Mouse (Mus musculus) liver, embryonic 13.5 days (tissue): ENCODE measurements at regions not wholly inside any gene's neighbourhood (a gene's known extent, or its start where the extent isn't known, plus 50 kb on each side); places are given as distances from the start of the nearest gene placed in this dataset.

ENCODE experiments used
- ATAC-seq: fragments of 200-750 bp; cut with Nextera tagmentation; 2 replicates; pipeline ENCODE4 v1.8.0; 2017; ENCODE audit warnings: low read depth, mild to moderate bottlenecking, moderate number of reproducible peaks, moderate library complexity
- DNase-seq: peaks from one replicate; pipeline ENCODE4 v3.0.0; 2022
- H3K27ac ChIP-seq: fragments of 300-500 bp; sonication (generic); 2 replicates; pipeline ENCODE4 v1.5.1; 2015; ENCODE audit warnings: moderate library complexity, mild to moderate bottlenecking, inconsistent platforms
- H3K27me3 ChIP-seq: fragments of 300-500 bp; sonication (generic); 2 replicates; pipeline ENCODE4 v1.6.1; 2015; ENCODE audit warnings: mild to moderate bottlenecking, inconsistent platforms
- H3K36me3 ChIP-seq: fragments of 300-500 bp; sonication (generic); 2 replicates; pipeline ENCODE4 v1.6.1; 2015; ENCODE audit warnings: mild to moderate bottlenecking, inconsistent platforms
- H3K4me1 ChIP-seq: fragments of 300-500 bp; sonication (generic); replicated peaks from 2 replicates; pipeline ENCODE4 v1.6.1; 2015; ENCODE audit warnings: inconsistent platforms
- H3K4me2 ChIP-seq: fragments of 300-500 bp; sonication (generic); 2 replicates; pipeline ENCODE4 v1.6.1; 2015; ENCODE audit warnings: inconsistent platforms, mild to moderate bottlenecking, moderate library complexity
- H3K4me3 ChIP-seq: fragments of 300-500 bp; sonication (generic); replicated peaks from 2 replicates; pipeline ENCODE4 v1.5.1; 2015; ENCODE audit warnings: mild to moderate bottlenecking, inconsistent platforms
- H3K9ac ChIP-seq: fragments of 300-500 bp; sonication (generic); 2 replicates; pipeline ENCODE4 v1.6.1; 2015; ENCODE audit warnings: mild to moderate bottlenecking, inconsistent platforms
- H3K9me3 ChIP-seq: fragments of 300-500 bp; sonication (generic); replicated peaks from 2 replicates; pipeline ENCODE4 v1.6.1; 2016; ENCODE audit warnings: inconsistent platforms
- WGBS: fragments of 180-500 bp; shearing (Covaris S2); methylation state at CpG from one replicate; pipeline ENCODE4 v1.1.7; 2015; ENCODE audit not compliant: insufficient replicate concordance; 5-methylcytosine and 5-hydroxymethylcytosine counted together

- WGBS, result 71% methylated on average over 7 of the region's 7 CpGs
- Histone ChIP-seq H3K27ac (no peak overlapping the region), H3K36me3 (no peaks in the 10 kb centered on the region), H3K4me1 (no peaks in the 10 kb centered on the region), H3K9ac (no peak overlapping the region), H3K9me3 (no peaks in the 10 kb centered on the region), H3K4me2 (no peak overlapping the region), H3K27me3 (no peaks in the 10 kb centered on the region), H3K4me3 (no peak overlapping the region)
- DNase-seq, result no peak
- no peak for ATAC-seq
Measured at GRCm38 (mm10) chr5:102290866-102291265, 190.3 kb upstream of the Arhgap24 start.

DNA sequence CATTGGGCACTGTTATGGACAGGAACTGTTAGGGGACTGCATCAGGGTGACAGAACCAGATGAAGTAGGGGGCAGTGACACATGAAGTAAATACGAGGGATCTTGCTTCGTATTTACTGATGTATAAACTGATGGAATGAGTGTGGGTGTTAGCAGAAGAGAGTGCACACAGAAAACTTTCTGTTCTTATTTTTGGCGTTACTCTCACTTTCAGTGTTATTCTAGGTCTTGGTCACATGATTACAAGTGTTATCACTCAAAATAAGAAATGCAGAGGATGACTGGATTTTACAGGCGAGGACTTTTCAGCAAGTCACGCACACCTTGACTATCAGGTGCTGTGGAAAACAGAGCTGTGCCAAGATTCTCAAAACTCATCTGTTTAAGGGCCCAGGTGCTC, 185.6 kb upstream of the Arhgap24 start:
- DNase-seq (no peak), ATAC-seq (no peak)
- no peak overlapping the region for H3K4me2 ChIP-seq
- H3K4me1 ChIP-seq, result no peaks in the 10 kb centered on the region
- no peak overlapping the region for H3K4me3 ChIP-seq
- H3K27me3 ChIP-seq, result no peaks in the 10 kb centered on the region
- WGBS, result 70% methylated on average over 5 of the region's 5 CpGs
- no peak overlapping the region for H3K9ac ChIP-seq
- H3K9me3 ChIP-seq, result no peaks in the 10 kb centered on the region
- no peak overlapping the region for H3K27ac ChIP-seq
- H3K36me3 ChIP-seq, result no peaks in the 10 kb centered on the region

DNA sequence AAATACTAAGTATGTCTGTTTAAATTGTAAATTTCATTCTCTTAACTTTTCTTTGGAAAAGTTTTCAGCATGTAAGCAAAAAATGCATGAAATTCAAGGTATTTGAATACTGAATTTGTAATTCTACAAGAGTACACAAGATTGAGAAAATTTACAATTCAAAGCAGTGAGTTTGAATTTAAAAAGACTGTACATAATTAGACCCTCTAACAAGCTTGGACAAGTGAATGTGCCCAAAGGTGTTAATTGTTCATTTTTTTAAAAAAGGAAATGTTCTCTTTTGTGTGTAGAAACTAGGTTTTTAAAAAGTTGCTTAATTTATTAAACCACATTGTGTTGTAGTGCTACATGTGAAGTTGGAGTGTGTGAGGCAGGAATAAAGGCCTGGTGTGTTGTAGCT, 174.9 kb upstream of the Arhgap24 start:
- Histone ChIP-seq H3K27me3 (no peaks in the 10 kb centered on the region), H3K4me3 (no peak overlapping the region), H3K4me2 (no peak overlapping the region), H3K27ac (no peak overlapping the region), H3K36me3 (no peaks in the 10 kb centered on the region), H3K4me1 (no peaks in the 10 kb centered on the region), H3K9ac (no peak overlapping the region), H3K9me3 (no peaks in the 10 kb centered on the region)
- no peak for ATAC-seq
- no peak for DNase-seq

- Histone ChIP-seq H3K4me2 (no peak overlapping the region), H3K4me1 (no peaks in the 10 kb centered on the region), H3K9ac (no peak overlapping the region), H3K36me3 (no peaks in the 10 kb centered on the region), H3K27ac (no peak overlapping the region), H3K9me3 (no peaks in the 10 kb centered on the region), H3K27me3 (no peaks in the 10 kb centered on the region), H3K4me3 (no peak overlapping the region)
- DNase-seq, result no peak
- 54% methylated on average over 3 of the region's 3 CpGs for WGBS
- ATAC-seq, result no peak
Measured at GRCm38 (mm10) chr5:102306718-102307117, 174.5 kb upstream of the Arhgap24 start.

DNA sequence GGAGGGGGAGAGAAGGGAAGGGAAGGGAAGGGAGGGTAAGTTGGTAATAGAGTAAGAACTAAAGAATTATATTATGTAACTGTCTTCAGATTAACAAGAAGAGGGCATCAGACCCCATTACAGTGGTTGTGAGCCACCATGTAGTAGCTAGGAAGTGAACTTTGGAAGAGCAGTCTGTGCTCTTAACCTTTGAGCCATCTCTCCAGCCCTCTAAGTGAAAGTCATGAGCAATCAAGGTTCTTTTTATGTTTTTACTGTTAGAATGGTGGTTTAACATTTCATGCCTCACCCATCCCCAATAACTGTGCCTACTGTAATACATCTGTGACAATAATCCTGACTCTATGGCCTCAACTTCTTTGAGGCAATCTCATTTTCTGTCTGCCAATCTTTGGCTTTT, 169.6 kb upstream of the Arhgap24 start:
- no peaks in the 10 kb centered on the region for H3K27me3 ChIP-seq
- ATAC-seq (no peak), DNase-seq (no peak)
- no peak overlapping the region for H3K4me2 ChIP-seq
- no peaks in the 10 kb centered on the region for H3K36me3 ChIP-seq
- no peaks in the 10 kb centered on the region for H3K9me3 ChIP-seq
- no peak overlapping the region for H3K9ac ChIP-seq
- no peak overlapping the region for H3K27ac ChIP-seq
- no peak overlapping the region for H3K4me3 ChIP-seq
- no peaks in the 10 kb centered on the region for H3K4me1 ChIP-seq

- H3K9me3 ChIP-seq, result no peaks in the 10 kb centered on the region
- WGBS, result 51% methylated on average over 2 of the region's 2 CpGs
- H3K27ac ChIP-seq, result no peak overlapping the region
- no peak overlapping the region for H3K4me2 ChIP-seq
- ATAC-seq (no peak), DNase-seq (no peak)
- H3K27me3 ChIP-seq, result no peaks in the 10 kb centered on the region
- H3K4me3 ChIP-seq, result no peak overlapping the region
- no peaks in the 10 kb centered on the region for H3K4me1 ChIP-seq
- H3K9ac ChIP-seq, result no peak overlapping the region
- H3K36me3 ChIP-seq, result no peaks in the 10 kb centered on the region
Measured at GRCm38 (mm10) chr5:102328197-102328784, 152.9 kb upstream of the Arhgap24 start.

DNA sequence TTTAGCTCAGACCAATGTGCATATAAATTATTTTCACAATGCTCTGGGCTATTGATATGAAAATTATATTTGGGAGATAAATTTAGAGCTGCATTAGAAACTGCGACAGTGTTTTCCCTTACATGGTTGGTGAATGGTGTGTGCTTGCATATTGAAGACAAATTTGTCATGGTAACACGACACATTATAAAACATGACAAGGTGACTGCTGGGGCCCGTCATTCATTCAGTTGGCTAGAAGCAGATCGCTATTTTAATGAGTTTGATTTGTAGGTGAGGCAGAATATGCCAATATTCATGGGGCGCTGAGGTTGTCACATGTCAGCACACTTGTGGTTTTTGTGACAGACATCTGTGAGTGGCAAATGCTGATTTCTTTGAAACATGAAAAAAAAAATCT, 147.3 kb upstream of the Arhgap24 start:
- no peak overlapping the region for H3K4me3 ChIP-seq
- H3K9ac ChIP-seq, result no peak overlapping the region
- H3K4me2 ChIP-seq, result no peak overlapping the region
- 66% methylated on average over 5 of the region's 5 CpGs for WGBS
- no peak for ATAC-seq
- no peaks in the 10 kb centered on the region for H3K27me3 ChIP-seq
- no peaks in the 10 kb centered on the region for H3K9me3 ChIP-seq
- H3K36me3 ChIP-seq, result no peaks in the 10 kb centered on the region
- no peaks in the 10 kb centered on the region for H3K4me1 ChIP-seq
- no peak for DNase-seq
- no peak overlapping the region for H3K27ac ChIP-seq

DNA sequence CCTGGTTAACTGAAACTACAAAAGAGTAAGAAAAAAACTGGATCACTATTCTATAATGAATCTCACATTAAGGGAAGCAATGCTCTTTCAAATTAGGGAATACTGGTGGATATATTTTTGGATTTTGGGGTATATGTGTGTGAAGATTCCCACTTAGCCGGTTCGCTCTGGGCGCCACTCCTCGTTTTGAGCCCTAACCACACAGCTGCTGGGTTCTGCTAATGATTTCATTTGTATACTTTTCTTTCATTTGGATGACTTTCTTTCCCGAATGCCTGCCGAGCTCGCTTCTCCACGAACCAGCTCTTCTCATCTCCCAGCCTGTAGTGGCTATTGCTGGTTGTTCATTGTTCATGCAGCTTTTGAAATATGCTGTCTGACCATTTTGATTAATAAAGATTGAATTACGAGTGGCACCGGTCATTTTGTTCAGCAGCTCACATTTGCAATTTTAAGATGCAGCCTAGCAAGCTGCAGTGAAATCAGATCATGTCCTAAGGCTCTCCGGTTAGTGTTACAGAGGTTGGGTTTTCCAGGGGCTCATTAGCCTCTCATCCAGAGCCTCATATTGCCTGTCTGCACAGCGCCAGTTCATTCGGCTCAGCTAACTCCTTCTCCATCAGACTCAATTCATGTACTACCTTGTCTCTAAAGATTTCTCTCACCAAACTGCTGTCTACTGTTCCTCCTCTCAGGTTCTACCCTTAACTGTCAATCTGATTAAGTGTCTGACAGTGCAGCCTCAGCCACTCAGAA, 146.6 kb upstream of the Arhgap24 start:
- Histone ChIP-seq H3K27ac (no peak overlapping the region), H3K4me2 (no peak overlapping the region), H3K9me3 (no peaks in the 10 kb centered on the region), H3K27me3 (no peaks in the 10 kb centered on the region), H3K36me3 (no peaks in the 10 kb centered on the region), H3K4me1 (no peaks in the 10 kb centered on the region), H3K9ac (no peak overlapping the region), H3K4me3 (no peak overlapping the region)
- no peak for ATAC-seq
- WGBS, result 70% methylated on average over 13 of the region's 13 CpGs
- DNase-seq, result no peak

GRCm38 (mm10) chr5:102366481-102366880, 114.7 kb upstream of the Arhgap24 start:
- Histone ChIP-seq H3K27me3 (no peaks in the 10 kb centered on the region), H3K9me3 (no peaks in the 10 kb centered on the region), H3K4me3 (no peak overlapping the region), H3K4me1 (no peaks in the 10 kb centered on the region), H3K36me3 (no peaks in the 10 kb centered on the region), H3K4me2 (no peak overlapping the region), H3K9ac (no peak overlapping the region), H3K27ac (no peak overlapping the region)
- no peak for ATAC-seq
- 57% methylated on average over 3 of the region's 3 CpGs for WGBS
- no peak for DNase-seq

DNA sequence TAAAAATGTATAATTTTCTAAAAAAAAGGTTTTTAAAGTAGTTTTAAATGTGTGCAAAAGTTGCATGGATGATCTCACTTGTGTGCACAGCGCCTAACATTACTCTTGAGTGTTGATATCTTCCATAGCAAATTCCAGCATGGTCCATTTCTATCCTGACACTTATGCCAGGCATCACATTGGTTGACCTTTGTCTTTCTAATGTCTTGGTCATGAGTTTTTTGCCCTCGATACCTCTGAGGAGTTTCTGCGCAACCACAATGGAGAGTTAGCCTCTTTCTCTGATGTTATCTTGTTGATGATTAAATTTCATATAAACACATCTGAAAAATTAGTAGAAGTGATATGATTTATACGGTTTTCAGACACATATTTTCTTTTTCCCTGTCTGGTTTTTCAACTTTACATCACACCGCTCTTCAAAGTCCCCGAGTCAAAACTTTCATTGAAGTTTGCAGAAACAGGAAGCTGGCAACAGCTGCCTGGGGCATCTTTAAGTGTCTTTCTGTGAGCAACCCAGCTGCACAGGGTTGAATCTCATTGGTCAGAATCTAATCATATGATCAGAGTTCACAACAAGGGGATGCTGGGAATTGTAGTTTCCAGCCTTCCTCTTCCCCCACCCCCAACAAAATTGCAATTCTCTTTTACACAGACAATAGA, 107.8 kb upstream of the Arhgap24 start:
- H3K27me3 ChIP-seq, result no peaks in the 10 kb centered on the region
- DNase-seq (no peak), ATAC-seq (no peak)
- H3K36me3 ChIP-seq, result no peaks in the 10 kb centered on the region
- H3K9me3 ChIP-seq, result no peaks in the 10 kb centered on the region
- no peak overlapping the region for H3K9ac ChIP-seq
- WGBS, result 51% methylated on average over 6 of the region's 6 CpGs
- H3K4me3 ChIP-seq, result no peak overlapping the region
- no peaks in the 10 kb centered on the region for H3K4me1 ChIP-seq
- no peak overlapping the region for H3K27ac ChIP-seq
- H3K4me2 ChIP-seq, result no peak overlapping the region

GRCm38 (mm10) chr5:102373972-102374755, 107.0 kb upstream of the Arhgap24 start:
- no peak overlapping the region for H3K4me3 ChIP-seq
- no peak overlapping the region for H3K4me2 ChIP-seq
- no peak for ATAC-seq
- 59% methylated on average over 11 of the region's 11 CpGs for WGBS
- no peaks in the 10 kb centered on the region for H3K36me3 ChIP-seq
- DNase-seq, result no peak
- H3K27me3 ChIP-seq, result no peaks in the 10 kb centered on the region
- no peaks in the 10 kb centered on the region for H3K9me3 ChIP-seq
- no peak overlapping the region for H3K9ac ChIP-seq
- H3K4me1 ChIP-seq, result no peaks in the 10 kb centered on the region
- no peak overlapping the region for H3K27ac ChIP-seq
